Mouse (Mus musculus) thymus, adult 2 months (tissue): Measurements from ENCODE around the gene Katnb1.

Experiments used
- CTCF ChIP-seq: fragments of 200-500 bp; IDR thresholded peaks from 2 replicates; pipeline ENCODE4 v1.5.1; 2012; ENCODE audit warnings: mild to moderate bottlenecking, control low read depth, low read length, moderate library complexity, borderline replicate concordance; ENCODE audit not compliant: control insufficient read depth, poor library complexity, insufficient read depth; ENCODE audit errors: extremely low read depth
- POLR2A ChIP-seq: fragments of 200-500 bp; IDR thresholded peaks from 2 replicates; pipeline ENCODE4 v1.6.1; 2012; ENCODE audit warnings: mild to moderate bottlenecking, low read length, control low read depth, moderate library complexity; ENCODE audit not compliant: control insufficient read depth, poor library complexity, insufficient read depth; ENCODE audit errors: extremely low read depth

DNA sequence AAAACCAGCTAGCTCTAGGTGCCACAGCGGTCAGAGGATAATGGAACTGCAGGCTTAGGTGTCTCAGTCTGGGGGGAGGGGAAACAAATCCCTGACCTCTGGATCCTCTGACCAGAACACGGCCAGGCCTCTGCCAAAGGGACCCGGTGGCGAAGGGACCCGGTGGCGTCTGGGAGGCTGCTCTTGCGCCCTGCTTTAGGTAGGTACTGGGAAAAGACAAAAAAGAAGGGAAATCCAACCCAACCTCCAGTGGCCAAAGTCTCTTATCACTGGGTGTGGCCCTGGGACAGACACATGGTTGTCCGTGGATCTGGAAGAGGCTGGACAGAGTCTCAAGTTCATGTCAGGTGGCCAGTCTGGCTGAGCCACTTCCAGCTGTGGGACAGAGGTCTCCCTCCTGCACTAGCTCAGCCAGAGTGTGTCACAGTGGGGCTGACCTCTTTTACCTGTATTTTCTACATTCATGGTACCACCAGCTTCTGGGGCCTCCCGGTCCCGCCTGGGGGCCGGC lies 47.8 kb downstream of the Katnb1 start:
- TF ChIP-seq CTCF (no peak), POLR2A (no peak)
